Mouse (Mus musculus) heart, adult 2 months (tissue): ENCODE data around the gene Tmtc2.

ENCODE experiments used
- CTCF ChIP-seq: fragments of 200-600 bp; IDR thresholded peaks from 2 replicates; pipeline ENCODE4 v1.8.1; 2022; ENCODE audit warnings: antibody characterized with exemption, mild to moderate bottlenecking, moderate library complexity
- EP300 ChIP-seq: fragments of 200-500 bp; IDR thresholded peaks from 2 replicates; pipeline ENCODE4 v1.6.1; 2011; ENCODE audit warnings: low read depth, low read length, control low read depth; ENCODE audit not compliant: insufficient read depth

- TF ChIP-seq CTCF (no peak), EP300 (no peak)
Measured at GRCm38 (mm10) chr10:105531080-105531894, 43.0 kb downstream of the Tmtc2 start.
